Comparison of ENCODE assay signal across 8 mouse cellular contexts in genomic region chr2:29619484-29620300, GRCm38 (mm10). TPM values are rescaled to one million over a fixed set of nuclear protein-coding genes. Genes with fewer than 3 reads are reported as not detected.
DNase-seq lines count a peak whose midpoint lies in the region; ATAC-seq and TF ChIP-seq lines count a peak whose summit lies in the region.

Rapgef1 (plus strand) TSS chr2:29619720.

- TF ChIP-seq CTCF in MEL (IDR thresholded peaks at IDR 0.05 in 2 of 3, conservative IDR thresholded peaks at IDR 0.05 in 1 of 3; ENCODE audit: control insufficient read depth in 1 of 3, insufficient read depth in 1 of 3, low read depth in 2 of 3, low read length in 3 of 3, poor library complexity in 1 of 3, severe bottlenecking in 1 of 3) = peak; percentile 96 to 100 (median 98)
- peak; percentile 99 for TF ChIP-seq CTCF in cerebellum, adult 2 months (IDR thresholded peaks at IDR 0.05; ENCODE audit: borderline replicate concordance, insufficient read depth, low read depth, low read length)
- peak; percentile 83 for TF ChIP-seq CTCF in layer of hippocampus, adult 2 months (conservative IDR thresholded peaks at IDR 0.05)
- TF ChIP-seq CTCF in lung, embryonic 14.5 days (IDR thresholded peaks at IDR 0.05; ENCODE audit: low read depth) = peak; percentile 97

- H3K4me3 ChIP-seq in MEL (ENCODE audit: control insufficient read depth in 1 of 2, insufficient read depth in 1 of 2, low read depth in 2 of 2, low read length in 2 of 2) = peak within 1 kb of the TSS; percentile 65 to 97
- H3K4me3 ChIP-seq in cerebellum, adult 2 months (replicated peaks; ENCODE audit: insufficient read depth, low read depth, low read length) = peak within 1 kb of the TSS; percentile 97
- H3K4me3 ChIP-seq in layer of hippocampus, adult 2 months = peak within 1 kb of the TSS; percentile 93
- peak within 1 kb of the TSS; percentile 73 for H3K4me3 ChIP-seq in lung, embryonic 14.5 days (ENCODE audit: low read depth, low read length)

- peak within 1 kb of the TSS; percentile 67 for H3K4me2 ChIP-seq in lung, embryonic 14.5 days

- DNase-seq in MEL (ENCODE audit: low read depth, low spot score) = peak; percentile 85
- peak; percentile 81 to 94 for DNase-seq in cerebellum, adult 2 months
- peak; percentile 82 for DNase-seq in forelimb bud, embryonic 11.5 days (ENCODE audit: low read depth, low spot score)
- DNase-seq in heart, postnatal 4 days = peak; percentile 95
- DNase-seq in layer of hippocampus, adult 2 months (ENCODE audit: low spot score in 2 of 2) = peak; percentile 76 to 92
- peak; percentile 87 for DNase-seq in lung, embryonic 14.5 days
- DNase-seq in thymus, adult 18-20 months = peak; percentile 72 to 74

- H3K79me2 ChIP-seq in MEL (ENCODE audit: control insufficient read depth, insufficient read depth, low read length, poor library complexity) = peaks cover 47% of the 10 kb centered on the region

- no peaks in the 10 kb centered on the region for H3K27me3 ChIP-seq in MEL (ENCODE audit: control insufficient read depth in 1 of 2, insufficient read depth in 2 of 2, low read length in 2 of 2)
- H3K27me3 ChIP-seq in cerebellum, adult 2 months (ENCODE audit: control insufficient read depth, insufficient read depth, low read length) = no peaks in the 10 kb centered on the region
- no peaks in the 10 kb centered on the region for H3K27me3 ChIP-seq in lung, embryonic 14.5 days (ENCODE audit: insufficient read depth, low read length)

- 0 out of 4 replicates have a peak, but pooled peaks of 1 of the 2 experiments have one; percentile 51 for TF ChIP-seq EP300 in MEL (IDR thresholded peaks at IDR 0.05; ENCODE audit: low read depth in 1 of 2, low read length in 2 of 2)

- TF ChIP-seq RAD21 in MEL (IDR thresholded peaks at IDR 0.05; ENCODE audit: low read depth, low read length) = peak; percentile 41

- no peaks in the 10 kb centered on the region for H3K9me3 ChIP-seq in MEL (replicated peaks; ENCODE audit: insufficient read depth, low read length)
- H3K9me3 ChIP-seq in lung, embryonic 14.5 days (ENCODE audit: low read depth, low read length) = no peaks in the 10 kb centered on the region

- peak within 1 kb of the TSS; percentile 80 for H3K9ac ChIP-seq in MEL (ENCODE audit: control insufficient read depth, low read depth, low read length, poor library complexity, severe bottlenecking)
- peak within 1 kb of the TSS; percentile 94 for H3K9ac ChIP-seq in lung, embryonic 14.5 days

- H3K27ac ChIP-seq in MEL (ENCODE audit: control insufficient read depth, low read depth, low read length) = no peak within 1 kb of the TSS
- peak within 1 kb of the TSS; percentile 96 for H3K27ac ChIP-seq in cerebellum, adult 2 months (ENCODE audit: insufficient read depth, low read length)
- H3K27ac ChIP-seq in layer of hippocampus, adult 2 months = peak within 1 kb of the TSS; percentile 95
- H3K27ac ChIP-seq in lung, embryonic 14.5 days (ENCODE audit: low read depth) = peak within 1 kb of the TSS; percentile 89

- peak; percentile 89 for ATAC-seq in lung, embryonic 14.5 days (ENCODE audit: insufficient read depth)
- ATAC-seq in neutrophil, adult 5-6 weeks (ENCODE audit: extremely low read depth, insufficient number of reproducible peaks, low FRiP score, poor library complexity, severe bottlenecking) = peak; percentile 71

- TF ChIP-seq POLR2A in MEL (IDR thresholded peaks at IDR 0.05; ENCODE audit: control insufficient read depth in 1 of 2, insufficient read depth in 1 of 2, low read depth in 1 of 2, low read length in 2 of 2, poor library complexity in 1 of 2) = peak in 1 of 2 experiments; percentile 56; a peak in 1 of 4 replicates
- TF ChIP-seq POLR2A in cerebellum, adult 2 months (IDR thresholded peaks at IDR 0.05; ENCODE audit: borderline replicate concordance, insufficient read depth, low read length) = no peak

- H3K4me1 ChIP-seq in MEL (ENCODE audit: control insufficient read depth in 1 of 2, insufficient read depth in 2 of 2, low read length in 2 of 2) = peaks cover 3 to 33% of the 10 kb centered on the region in 2 experiments
- peaks cover 13% of the 10 kb centered on the region for H3K4me1 ChIP-seq in cerebellum, adult 2 months (ENCODE audit: control insufficient read depth, insufficient read depth, low read length)
- H3K4me1 ChIP-seq in lung, embryonic 14.5 days (ENCODE audit: insufficient read depth) = peaks cover 6% of the 10 kb centered on the region

- under 1% methylated on average over 101 of the region's 101 CpGs for WGBS in cerebellum, adult 2 months
- under 1% methylated on average over 82 of the region's 101 CpGs for WGBS in lung, embryonic 14.5 days

- peaks cover 0 to 27% of the 10 kb centered on the region in 2 experiments; a peak in 2 of 4 replicates for H3K36me3 ChIP-seq in MEL (ENCODE audit: control insufficient read depth in 1 of 2, insufficient read depth in 2 of 2, low read length in 2 of 2)
- H3K36me3 ChIP-seq in lung, embryonic 14.5 days (ENCODE audit: insufficient read depth) = no peaks in the 10 kb centered on the region

TF ChIP-seq in MEL, 35 proteins besides CTCF, POLR2A, EP300 and RAD21:
- no peak for TF ChIP-seq MYB (IDR thresholded peaks at IDR 0.05; ENCODE audit: low read depth, low read length)
- TF ChIP-seq SIN3A (IDR thresholded peaks at IDR 0.05; ENCODE audit: low read length) = peak; percentile 68
- TF ChIP-seq CHD1 (IDR thresholded peaks at IDR 0.05; ENCODE audit: low read depth, low read length) = no peak
- no peak for TF ChIP-seq MAFK (IDR thresholded peaks at IDR 0.05; ENCODE audit: borderline replicate concordance, low read depth, low read length)
- TF ChIP-seq ETS1 (IDR thresholded peaks at IDR 0.05; ENCODE audit: low read depth, low read length) = peak; percentile 29; the same call in 1 of the 2 replicates
- TF ChIP-seq MYC (IDR thresholded peaks at IDR 0.05; ENCODE audit: low read depth, low read length) = peak; percentile 24; the same call in 1 of the 2 replicates
- TF ChIP-seq RCOR1 (IDR thresholded peaks at IDR 0.05; ENCODE audit: low read depth, low read length) = no peak
- TF ChIP-seq TBP (IDR thresholded peaks at IDR 0.05; ENCODE audit: low read depth, low read length) = peak; percentile 57; the same call in 1 of the 2 replicates
- no peak for TF ChIP-seq E2F4 (IDR thresholded peaks at IDR 0.05; ENCODE audit: borderline replicate concordance, low read depth, low read length)
- no peak for TF ChIP-seq CHD2 (IDR thresholded peaks at IDR 0.05; ENCODE audit: low read length)
- TF ChIP-seq TAL1 (IDR thresholded peaks at IDR 0.05; ENCODE audit: low read length) = no peak
- TF ChIP-seq NRF1 (IDR thresholded peaks at IDR 0.05; ENCODE audit: insufficient read depth, low read depth, low read length, poor library complexity, severe bottlenecking) = no peak
- 0 out of 2 replicates have a peak, but pooled peaks have one; percentile 30 for TF ChIP-seq ZNF384 (IDR thresholded peaks at IDR 0.05; ENCODE audit: low read depth, low read length)
- 0 out of 2 replicates have a peak, but pooled peaks have one; percentile 20 for TF ChIP-seq ZC3H11A (IDR thresholded peaks at IDR 0.05; ENCODE audit: low read depth, low read length)
- TF ChIP-seq USF2 (IDR thresholded peaks at IDR 0.05; ENCODE audit: borderline replicate concordance in 1 of 2, insufficient read depth in 1 of 2, low read depth in 1 of 2, low read length in 2 of 2) = no peak
- TF ChIP-seq POLR2AphosphoS5 (IDR thresholded peaks at IDR 0.05; ENCODE audit: borderline replicate concordance, low read depth, low read length) = no peak
- peak; percentile 39; the same call in 1 of the 2 replicates for TF ChIP-seq MAX (IDR thresholded peaks at IDR 0.05; ENCODE audit: low read length)
- peak; percentile 81 for TF ChIP-seq HCFC1 (IDR thresholded peaks at IDR 0.05; ENCODE audit: low read depth, low read length)
- peak; percentile 55; the same call in 1 of the 2 replicates for TF ChIP-seq MXI1 (IDR thresholded peaks at IDR 0.05; ENCODE audit: low read depth, low read length)
- TF ChIP-seq MAZ (IDR thresholded peaks at IDR 0.05; ENCODE audit: low read depth, low read length) = peak; percentile 74; the same call in 1 of the 2 replicates
- TF ChIP-seq ZMIZ1 (IDR thresholded peaks at IDR 0.05; ENCODE audit: low read depth, low read length) = no peak
- no peak for TF ChIP-seq UBTF (IDR thresholded peaks at IDR 0.05; ENCODE audit: borderline replicate concordance, insufficient read depth, low read depth, low read length)
- TF ChIP-seq BHLHE40 (IDR thresholded peaks at IDR 0.05; ENCODE audit: borderline replicate concordance, low read depth, low read length) = peak; percentile 39; the same call in 1 of the 2 replicates
- TF ChIP-seq ZKSCAN1 (IDR thresholded peaks at IDR 0.05; ENCODE audit: low read depth, low read length) = no peak
- no peak; the same call in 1 of the 2 replicates for TF ChIP-seq KAT2A (conservative IDR thresholded peaks at IDR 0.05; ENCODE audit: low read depth, low read length)
- TF ChIP-seq GABPA (IDR thresholded peaks at IDR 0.05; ENCODE audit: low read depth, low read length) = no peak; the same call in 1 of the 2 replicates
- TF ChIP-seq ELF1 (IDR thresholded peaks at IDR 0.05; ENCODE audit: low read depth, low read length) = peak; percentile 81
- TF ChIP-seq JUND (IDR thresholded peaks at IDR 0.05; ENCODE audit: low read depth, low read length) = no peak
- 0 out of 2 replicates have a peak, but pooled peaks have one; percentile 18 for TF ChIP-seq MEF2A (IDR thresholded peaks at IDR 0.05; ENCODE audit: extremely low read depth, insufficient replicate concordance, low read depth, low read length, poor library complexity, severe bottlenecking)
- TF ChIP-seq TCF12 (IDR thresholded peaks at IDR 0.05; ENCODE audit: low read depth, low read length) = peak; percentile 55
- peak; percentile 71 for TF ChIP-seq SMC3 (IDR thresholded peaks at IDR 0.05; ENCODE audit: low read depth, low read length)
- TF ChIP-seq GATA1 (IDR thresholded peaks at IDR 0.05; ENCODE audit: low read depth, low read length) = no peak
- no peak; the same call in 1 of the 2 replicates for TF ChIP-seq NELFE (IDR thresholded peaks at IDR 0.05; ENCODE audit: low read depth, low read length)
- TF ChIP-seq USF1 (IDR thresholded peaks at IDR 0.05; ENCODE audit: low read depth, low read length) = no peak
- no peak for TF ChIP-seq POLR2AphosphoS2 (IDR thresholded peaks at IDR 0.05; ENCODE audit: low read length)

RNA-seq across cellular contexts. Expression of gene Rapgef1, which starts in this region (rescaled TPM):
- 69.7 and 77.0 TPM in 2 replicates for total RNA-seq in MEL (2012; rRNA removed)
- 10 to 100 TPM; 57.2 to 88.3 TPM for polyA plus RNA-seq in MEL (2012; ENCODE audit: insufficient read depth in 1 of 2, insufficient read length in 2 of 2, low read depth in 1 of 2, low replicate concordance in 2 of 2, missing spikeins in 1 of 2)
- 72.6 and 80.3 TPM in 2 replicates for polyA plus RNA-seq in cerebellum, adult 2 months (2012; rRNA removed)
- 10 to 100 TPM; 96.3 to 98.4 TPM for total RNA-seq in heart, postnatal 4 days (2021)
- 10 to 100 TPM; 91.3 to 94.9 TPM for total RNA-seq in layer of hippocampus, adult 2 months (2021)
- 18.3 and 20.5 TPM in 2 replicates for polyA plus RNA-seq in lung, embryonic 14.5 days (2014; fragmentation: Nextera tagmentation; extraction: Ambion mirVana)
- total RNA-seq in neutrophil, adult 5-6 weeks (2017) = 74.8 and 93.5 TPM in 2 replicates
